Mouse (Mus musculus): Measurements from ENCODE around the gene Trim10.
A peak's percentile ranks its signal among the peaks of the same experiment; 100 is the strongest.

Gene Trim10

GRCm38 (mm10) chr17:36909802-36910201 is 40.4 kb downstream of the Trim10 start:
- no peak for DNase-seq (ENCODE audit: low read depth, low spot score)

- no peak for DNase-seq (ENCODE audit: low read depth, low spot score)
Measured at GRCm38 (mm10) chr17:36912031-36912430, 42.7 kb downstream of the Trim10 start.

- DNase-seq (ENCODE audit: low read depth, low spot score): peak; percentile 54
Measured at GRCm38 (mm10) chr17:36914108-36914507, 44.7 kb downstream of the Trim10 start.

GRCm38 (mm10) chr17:36915076-36915475 is 45.7 kb downstream of the Trim10 start:
- peak; percentile 33 for DNase-seq (ENCODE audit: low read depth, low spot score)

GRCm38 (mm10) chr17:36920239-36920638 is 50.9 kb downstream of the Trim10 start:
- no peak for DNase-seq (ENCODE audit: low read depth, low spot score)

GRCm38 (mm10) chr17:36922715-36923114 is 53.3 kb downstream of the Trim10 start:
- no peak for DNase-seq (ENCODE audit: low read depth, low spot score)

- DNase-seq (ENCODE audit: low read depth, low spot score): no peak
Measured at GRCm38 (mm10) chr17:36923491-36923890, 54.1 kb downstream of the Trim10 start.
